Mouse (Mus musculus) CH12.LX (cell line): ENCODE data around the gene Galnt4.

ENCODE experiments used
- BHLHE40 ChIP-seq: IDR thresholded peaks from 2 replicates; pipeline ENCODE4 v1.6.1; 2011; ENCODE audit warnings: mild to moderate bottlenecking, low read depth, low read length, improper control_type of control experiment
- CTCF ChIP-seq, 2 experiments: IDR thresholded peaks in 1 of 2; conservative IDR thresholded peaks in 1 of 2; 2 replicates each; pipeline ENCODE4 v1.5.1; 2011 to 2012; ENCODE audit warnings: low read depth in 2 of 2, low read length in 2 of 2, improper control_type of control experiment in 1 of 2, inconsistent platforms in 1 of 2, mild to moderate bottlenecking in 1 of 2, moderate library complexity in 1 of 2
- POLR2A ChIP-seq: IDR thresholded peaks from 2 replicates; pipeline ENCODE4 v1.6.1; 2011; ENCODE audit warnings: low read depth, mild to moderate bottlenecking, improper control_type of control experiment, low read length
- RCOR1 ChIP-seq: conservative IDR thresholded peaks from 2 replicates; pipeline ENCODE4 v1.6.1; 2012; ENCODE audit warnings: low read depth, mild to moderate bottlenecking, inconsistent platforms, low read length, improper control_type of control experiment
- ZKSCAN1 ChIP-seq: IDR thresholded peaks from 2 replicates; pipeline ENCODE4 v1.6.1; 2012; ENCODE audit warnings: low read depth, inconsistent platforms, low read length, improper control_type of control experiment, borderline replicate concordance

DNA sequence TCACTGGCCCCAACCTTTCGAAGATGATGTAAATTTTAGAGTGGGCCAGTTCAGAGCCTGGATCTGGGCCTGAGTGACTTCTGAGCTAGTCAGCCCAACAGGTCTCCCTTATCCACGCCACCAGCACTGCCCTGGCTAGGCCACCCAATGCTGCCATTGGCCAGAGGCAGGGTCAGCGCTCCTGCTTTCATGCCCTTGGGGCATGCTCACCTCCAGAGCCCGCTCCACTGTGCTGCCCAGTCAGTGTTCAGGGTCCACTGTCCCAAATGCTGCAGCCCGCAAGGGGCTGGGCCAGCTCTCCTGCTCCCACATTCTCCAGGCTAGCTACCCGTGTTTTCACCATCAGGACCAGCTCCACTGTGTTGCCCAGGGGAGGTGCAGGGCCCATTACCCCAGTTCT is 42.1 kb downstream of the Galnt4 start:
- TF ChIP-seq BHLHE40 (no peak), CTCF (conservative IDR thresholded peaks at IDR 0.05 in 1 of 2, IDR thresholded peaks at IDR 0.05 in 1 of 2; ENCODE audit: low read depth in 2 of 2, low read length in 2 of 2) (no peak), RCOR1 (no peak), POLR2A (no peak), ZKSCAN1 (no peak)
